Mouse (Mus musculus) layer of hippocampus, adult 8-10 months (tissue): ENCODE measurements around the gene Dennd4c. TPM values are rescaled to one million over a fixed set of nuclear protein-coding genes. Genes with fewer than 3 reads are reported as not detected.

ENCODE experiments used
- DNase-seq, 2 experiments: peaks; one replicate each; pipeline ENCODE4 v3.0.0; 2022; ENCODE audit warnings: low spot score in 2 of 2
- total RNA-seq, 4 experiments: library from RNA; stranded (reverse); gene quantifications; 2 replicates each; pipeline ENCODE4 v1.2.4; 2022

Dennd4c gene
- 10 to 100 TPM; 10.4 to 13.0 (median 11.6) TPM for total RNA-seq

DNA sequence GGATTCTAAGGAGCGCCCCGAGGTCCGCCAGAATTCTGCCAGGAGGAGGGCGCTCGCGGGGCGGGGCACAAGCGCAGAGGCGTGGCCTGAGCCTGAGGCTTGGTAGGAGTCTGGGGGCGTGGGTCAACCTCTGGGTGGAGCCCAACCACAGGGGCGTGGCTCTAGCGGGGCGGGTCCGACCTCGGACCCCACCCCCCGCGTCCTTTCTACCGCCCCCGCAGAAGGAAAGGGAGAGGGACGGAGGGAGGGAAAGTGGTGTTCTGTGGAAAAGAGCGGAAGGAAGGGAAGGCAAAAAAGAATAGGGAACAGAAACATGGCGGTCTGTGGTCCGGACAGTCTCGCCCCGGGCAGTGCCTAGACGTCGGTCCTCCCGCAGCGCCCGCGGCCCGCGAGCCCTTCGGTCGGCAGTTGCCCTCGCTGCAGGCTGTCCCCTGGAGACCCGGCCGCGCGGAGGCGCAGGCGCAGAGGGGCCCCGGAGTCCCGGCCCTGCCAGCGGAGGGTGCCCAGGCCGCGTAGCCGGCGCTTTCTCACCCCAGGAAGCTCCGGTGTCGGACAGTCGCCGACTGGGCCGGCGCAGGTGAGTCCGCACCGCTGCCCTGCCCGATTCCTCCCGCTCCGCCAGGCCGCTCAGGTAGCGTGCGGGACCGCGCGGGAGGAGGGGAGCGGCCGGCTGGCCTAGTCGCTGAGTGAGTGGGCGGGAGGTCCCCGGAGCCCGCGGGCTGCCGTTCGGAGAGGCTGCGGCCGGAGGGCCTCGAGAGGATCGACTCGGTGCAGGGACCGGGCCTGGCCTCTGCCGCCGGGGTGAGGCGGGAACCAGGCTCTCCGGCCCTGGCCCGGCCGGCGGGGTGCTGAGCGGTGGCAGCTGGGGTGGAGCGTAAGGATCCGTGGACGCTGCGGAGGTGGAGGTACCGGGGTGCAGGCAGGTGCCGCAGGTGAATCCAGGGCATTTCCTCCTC, at the start of gene Dennd4c:
Dennd4c (plus strand) TSS at position 220 of the 956 bp plus-strand sequence.
- DNase-seq: peak; percentile 75 to 83

GRCm38 (mm10) chr4:86699161-86699865, 49.0 kb upstream of the Dennd4c start:
- DNase-seq: no peak

GRCm38 (mm10) chr4:86708801-86709200, 39.6 kb upstream of the Dennd4c start:
- DNase-seq: no peak

- DNase-seq: no peak
Measured at GRCm38 (mm10) chr4:86710034-86710650, 38.2 kb upstream of the Dennd4c start.

- no peak for DNase-seq
Measured at GRCm38 (mm10) chr4:86710666-86711215, 37.6 kb upstream of the Dennd4c start.

GRCm38 (mm10) chr4:86712751-86713195, 35.6 kb upstream of the Dennd4c start:
- DNase-seq: peak; percentile 66 to 85

DNA sequence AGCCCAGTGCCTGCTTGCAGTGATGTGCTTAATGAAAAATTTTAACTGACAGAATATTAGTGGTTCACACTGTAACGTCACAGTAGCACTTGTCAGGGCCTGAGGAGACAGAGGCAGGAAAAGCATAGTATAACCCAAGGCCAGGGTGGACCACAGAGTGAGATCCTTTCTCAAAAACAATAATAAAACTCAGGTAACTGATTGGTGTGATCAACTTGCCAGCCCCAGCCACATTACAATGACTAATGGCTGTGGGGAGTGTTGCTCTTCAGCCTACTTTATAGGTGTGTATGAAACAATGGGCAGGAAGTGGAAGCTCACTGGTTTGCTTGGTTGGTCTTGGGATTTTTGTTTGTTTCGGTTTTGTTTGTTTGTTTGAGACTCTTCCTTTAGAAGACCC, 34.8 kb upstream of the Dennd4c start:
- DNase-seq: no peak

DNA sequence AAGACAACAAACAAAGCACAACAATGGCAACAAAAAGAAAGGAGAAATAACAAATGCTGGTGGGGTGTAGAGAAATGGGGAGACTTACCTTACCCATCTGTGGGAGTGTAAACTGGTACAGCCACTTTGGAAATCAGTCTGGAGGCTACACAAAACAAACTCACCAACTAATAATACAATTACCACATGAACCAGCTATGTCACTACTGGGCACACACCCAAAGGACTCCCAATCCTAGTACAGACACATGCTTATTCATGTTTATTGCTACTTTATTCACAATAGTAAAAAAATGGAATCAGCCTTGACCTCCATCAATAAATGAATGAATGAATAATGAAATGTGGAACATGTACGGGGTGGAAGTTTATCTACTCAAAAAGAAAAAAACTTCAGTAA, 33.0 kb upstream of the Dennd4c start:
- DNase-seq: peak in 1 of 2 experiments; percentile 9

DNA sequence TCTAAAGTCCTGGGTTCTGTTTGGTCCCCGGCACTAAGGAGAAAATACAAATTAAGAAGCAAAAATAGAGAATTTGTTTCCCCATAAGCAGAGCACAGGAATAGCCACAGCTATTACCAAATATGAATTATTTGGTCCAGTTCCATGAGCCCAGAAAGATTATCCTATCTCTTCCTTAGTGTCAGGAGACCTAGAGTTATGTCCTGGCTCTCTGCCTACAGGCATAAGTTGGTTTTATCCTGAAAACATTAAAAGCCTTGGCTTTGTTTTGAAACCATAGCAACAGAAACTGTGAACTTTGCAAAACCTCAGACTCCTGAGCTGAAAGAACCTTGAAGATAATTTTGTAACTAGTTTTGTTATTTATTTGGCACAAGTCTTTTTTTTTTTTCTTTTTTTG, 31.2 kb upstream of the Dennd4c start:
- no peak for DNase-seq

DNA sequence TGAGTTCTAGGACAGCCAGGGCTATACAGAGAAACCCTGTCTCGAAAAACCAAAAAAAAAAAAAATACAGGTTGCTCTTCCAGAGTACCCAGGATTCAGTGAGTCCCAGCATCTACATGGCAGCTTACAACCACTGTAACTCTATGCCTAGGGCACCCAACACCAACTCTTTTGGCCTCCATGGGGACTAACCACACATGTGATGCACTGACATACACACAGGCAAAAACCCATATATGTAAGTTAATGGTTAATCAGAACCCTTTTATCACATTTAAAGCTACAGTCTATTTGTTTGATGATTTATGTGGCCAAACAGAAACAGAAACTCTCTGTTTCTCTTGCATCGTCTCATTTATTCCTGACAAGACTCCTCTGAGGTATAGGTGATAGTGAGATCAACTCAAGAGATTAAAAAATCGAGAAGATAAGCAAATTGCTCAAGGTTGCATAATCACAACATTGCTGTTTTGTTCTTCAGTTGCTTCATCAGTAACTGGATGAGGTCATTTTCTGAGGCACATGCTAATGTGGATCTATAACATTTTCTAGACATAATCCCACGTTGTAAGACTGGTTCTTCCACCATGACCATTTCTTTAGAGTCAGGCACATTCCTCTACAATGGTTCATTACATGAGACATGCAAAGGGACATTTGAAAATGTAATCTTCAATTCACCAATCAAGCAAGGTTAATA, 29.3 kb upstream of the Dennd4c start:
- DNase-seq: no peak

DNA sequence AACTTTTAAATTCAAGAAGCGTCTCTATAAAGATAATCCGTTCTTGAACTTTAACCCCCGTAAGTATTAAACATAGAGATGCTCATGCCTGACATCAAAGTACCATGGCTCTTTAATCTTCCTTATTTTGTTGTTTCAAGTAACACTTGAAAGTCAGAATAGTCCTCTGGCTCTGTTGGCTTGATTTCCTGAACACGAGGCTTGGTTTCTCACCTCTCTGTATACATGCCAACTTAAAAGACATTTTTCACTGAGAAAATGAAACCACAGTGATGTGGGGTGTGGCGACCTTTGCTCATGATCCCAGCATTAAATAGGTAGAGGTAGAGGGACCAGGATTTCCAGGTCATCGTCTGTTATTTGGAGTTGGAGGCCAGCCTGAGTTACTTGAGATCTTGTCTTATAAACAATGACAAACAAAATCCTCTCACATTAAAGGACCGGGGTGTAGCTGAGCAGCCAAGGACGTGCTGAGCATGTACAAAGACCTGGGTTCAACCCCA, 26.4 kb upstream of the Dennd4c start:
- no peak for DNase-seq

GRCm38 (mm10) chr4:86725175-86725574, 23.2 kb upstream of the Dennd4c start:
- DNase-seq: no peak

GRCm38 (mm10) chr4:86726141-86726540, 22.2 kb upstream of the Dennd4c start:
- no peak for DNase-seq

- DNase-seq: no peak
Measured at GRCm38 (mm10) chr4:86729829-86730228, 18.5 kb upstream of the Dennd4c start.

DNA sequence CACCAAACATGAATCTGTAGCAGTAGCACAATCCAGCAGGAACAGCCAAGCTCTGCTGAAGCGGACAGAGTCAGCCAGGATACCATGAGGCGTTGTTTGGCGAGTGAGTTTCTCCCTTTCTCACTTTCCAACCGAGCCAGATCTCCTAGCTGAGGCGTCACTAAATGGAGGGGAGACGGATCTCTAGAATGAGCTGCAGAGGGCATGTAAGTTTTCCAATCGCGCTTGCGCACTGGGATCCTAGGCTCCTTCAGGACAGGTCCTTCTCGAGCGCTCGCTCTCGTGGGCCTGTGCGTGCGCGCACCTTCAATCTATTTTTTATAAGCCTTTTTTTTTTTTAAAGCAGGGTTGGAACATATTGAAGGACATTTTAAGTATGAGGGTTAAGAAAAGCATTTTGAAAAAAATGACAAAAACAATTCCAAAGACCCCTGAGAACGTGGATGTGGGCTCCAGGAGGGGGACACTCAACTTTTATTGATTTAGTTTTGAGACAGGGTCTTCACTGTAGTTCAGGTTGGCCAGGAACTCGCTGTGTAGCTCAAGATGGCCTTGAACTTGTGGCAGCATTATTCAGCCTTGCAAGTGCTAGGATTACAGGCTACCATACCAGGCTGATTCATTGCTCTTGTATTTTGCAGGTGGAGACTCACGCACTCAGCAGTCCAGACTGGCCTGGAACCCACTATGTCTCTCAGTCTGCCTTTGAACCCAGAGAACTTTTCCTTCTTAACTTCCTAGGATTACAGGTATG, 14.1 kb upstream of the Dennd4c start:
- no peak for DNase-seq

- no peak for DNase-seq
Measured at GRCm38 (mm10) chr4:86739308-86739993, 8.9 kb upstream of the Dennd4c start.

DNA sequence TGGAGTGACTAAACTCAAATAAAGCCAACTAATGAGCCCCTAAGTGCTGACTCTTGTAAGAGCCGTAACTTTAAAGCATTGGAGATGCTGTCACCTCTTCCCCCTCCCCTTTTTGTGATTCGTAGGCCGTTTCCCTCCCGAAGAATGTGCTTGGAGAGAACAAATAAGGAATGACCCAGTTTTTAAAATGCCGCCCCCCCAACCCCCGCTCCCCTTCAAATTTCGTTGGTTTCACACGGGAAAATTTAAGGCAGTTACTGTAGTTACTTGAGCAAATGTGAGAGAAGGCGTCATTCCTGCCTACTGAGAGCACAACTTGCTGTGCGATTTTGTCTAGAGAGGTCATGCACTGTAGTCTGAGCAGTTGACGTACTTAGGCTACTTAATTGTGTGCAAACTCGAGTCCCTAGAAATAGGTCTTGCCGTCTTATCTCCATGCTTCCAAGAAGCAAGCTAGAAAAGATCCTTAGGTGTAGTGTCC, 1.0 kb downstream of the Dennd4c start:
- no peak for DNase-seq

DNA sequence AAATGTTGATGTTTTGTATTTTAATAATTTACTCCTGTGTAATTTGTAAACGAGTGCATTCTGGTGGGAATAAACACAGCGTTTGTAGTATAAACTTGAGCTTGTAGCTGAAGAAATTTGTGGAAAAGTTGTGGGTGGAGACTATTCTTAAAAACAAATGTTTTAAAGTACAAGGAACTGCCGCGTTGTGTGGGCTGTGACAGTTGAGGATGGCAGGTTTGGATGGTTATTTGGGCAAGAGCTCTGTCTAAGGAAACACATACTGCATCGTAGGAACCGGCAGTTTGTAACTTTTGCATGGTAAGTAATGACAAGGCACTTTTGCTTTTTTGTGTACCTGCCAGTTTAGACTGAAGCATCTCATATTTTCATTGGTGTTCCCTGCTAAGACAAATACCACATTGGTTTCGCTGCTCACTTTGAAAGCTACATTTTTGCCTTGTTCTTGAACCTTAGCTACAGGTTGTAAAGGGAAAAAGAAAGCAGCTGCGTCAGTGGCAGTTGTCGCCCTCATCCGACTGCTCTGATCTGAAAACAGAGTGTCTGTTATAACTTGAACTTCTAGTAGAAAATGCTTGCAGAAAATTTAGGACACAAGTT, 2.1 kb downstream of the Dennd4c start:
- DNase-seq: no peak

DNA sequence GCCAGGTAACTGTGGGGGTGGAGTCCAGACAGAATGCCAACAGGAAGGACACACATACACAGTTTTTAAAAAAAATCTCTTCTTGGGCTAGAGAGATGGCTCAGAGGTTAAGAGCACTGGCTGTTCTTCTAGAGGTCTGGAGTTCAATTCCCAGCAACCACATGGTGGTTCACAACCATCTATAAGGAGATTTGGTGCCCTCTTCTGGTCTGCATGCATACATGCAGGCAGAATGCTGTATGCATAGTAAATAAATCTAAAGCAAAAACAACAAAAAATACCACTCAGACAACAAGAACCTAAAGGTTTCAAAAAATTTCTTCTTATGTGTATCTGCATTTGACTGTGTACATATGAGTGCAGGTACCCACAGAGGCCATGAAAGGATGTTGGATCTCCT, 16.0 kb downstream of the Dennd4c start:
- DNase-seq: no peak
